Mouse (Mus musculus): ENCODE results near the gene Fubp1. TPM values are rescaled to one million over a fixed set of nuclear protein-coding genes. Genes with fewer than 3 reads are reported as not detected.

The Fubp1 gene
- polyA plus RNA-seq, 1 experiment, result 254 TPM

DNA sequence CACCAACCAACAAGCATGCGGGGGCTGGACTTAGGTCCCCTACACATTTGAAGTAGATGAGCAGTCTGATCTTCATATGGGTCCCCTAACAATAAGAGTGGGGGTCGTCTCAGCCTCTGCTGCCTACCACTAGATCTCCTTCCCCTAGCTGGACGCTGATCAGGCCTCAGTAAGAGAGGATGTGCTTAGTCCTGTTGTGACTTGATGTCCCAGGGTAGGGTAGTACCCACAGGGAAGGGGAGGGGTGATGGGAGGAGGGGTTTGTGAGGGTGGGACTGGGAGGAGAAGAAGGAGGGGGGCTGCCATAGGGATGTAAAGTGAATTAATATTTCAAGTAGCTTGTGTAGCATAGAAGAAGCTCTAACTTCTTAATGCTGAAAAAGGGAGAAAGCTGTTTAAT is 11.1 kb upstream of the Fubp1 start:
- Histone ChIP-seq H3K27me3 (ENCODE audit: control insufficient read depth, insufficient read depth, low read length) (no peaks in the 10 kb centered on the region), H3K4me1 (replicated peaks; ENCODE audit: control insufficient read depth, insufficient read depth, low read length) (peaks cover 8% of the 10 kb centered on the region), H3K36me3 (ENCODE audit: control insufficient read depth, insufficient read depth, low read length) (no peaks in the 10 kb centered on the region), H3K27ac (ENCODE audit: control insufficient read depth, insufficient read depth, low read length) (no peak overlapping the region), H3K4me3 (ENCODE audit: control insufficient read depth, insufficient read depth, low read length) (no peak overlapping the region)
- no peak for TF ChIP-seq CTCF (IDR thresholded peaks at IDR 0.05; ENCODE audit: borderline replicate concordance, control insufficient read depth, extremely low read depth, insufficient read depth, low read length, poor library complexity)
- no peak for TF ChIP-seq POLR2A (IDR thresholded peaks at IDR 0.05; ENCODE audit: control insufficient read depth, extremely low read depth, insufficient read depth, low read length, poor library complexity)
- 84% methylated on average over 3 of the region's 3 CpGs for WGBS
- no peak for DNase-seq

DNA sequence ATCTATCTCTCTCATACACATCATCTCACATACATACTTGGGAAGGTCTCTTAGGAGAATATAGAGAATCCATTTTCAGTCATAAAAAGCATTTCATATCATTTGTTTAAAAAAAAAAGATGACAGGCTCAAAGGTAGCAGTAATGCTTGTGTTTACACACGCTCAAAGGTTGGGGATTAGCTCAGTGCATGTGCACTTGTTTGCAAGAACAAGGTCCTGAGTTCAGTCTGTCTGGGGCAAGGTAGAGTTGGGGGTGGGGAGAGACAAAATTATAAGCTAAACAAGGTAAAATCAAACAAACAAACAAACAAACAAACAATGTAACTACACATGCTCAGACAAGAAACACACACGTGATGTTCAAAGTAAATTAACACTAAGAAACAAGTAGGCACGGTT is 9.0 kb upstream of the Fubp1 start:
- peaks cover 9% of the 10 kb centered on the region for H3K4me1 ChIP-seq (replicated peaks; ENCODE audit: control insufficient read depth, insufficient read depth, low read length)
- no peak overlapping the region for H3K4me3 ChIP-seq (ENCODE audit: control insufficient read depth, insufficient read depth, low read length)
- no peaks in the 10 kb centered on the region for H3K36me3 ChIP-seq (ENCODE audit: control insufficient read depth, insufficient read depth, low read length)
- no peak for DNase-seq
- H3K27me3 ChIP-seq (ENCODE audit: control insufficient read depth, insufficient read depth, low read length), result no peaks in the 10 kb centered on the region
- H3K27ac ChIP-seq (ENCODE audit: control insufficient read depth, insufficient read depth, low read length), result no peak overlapping the region
- 91% methylated on average over 3 of the region's 3 CpGs for WGBS
- TF ChIP-seq POLR2A (IDR thresholded peaks at IDR 0.05; ENCODE audit: control insufficient read depth, extremely low read depth, insufficient read depth, low read length, poor library complexity) (no peak), CTCF (IDR thresholded peaks at IDR 0.05; ENCODE audit: borderline replicate concordance, control insufficient read depth, extremely low read depth, insufficient read depth, low read length, poor library complexity) (no peak)

DNA sequence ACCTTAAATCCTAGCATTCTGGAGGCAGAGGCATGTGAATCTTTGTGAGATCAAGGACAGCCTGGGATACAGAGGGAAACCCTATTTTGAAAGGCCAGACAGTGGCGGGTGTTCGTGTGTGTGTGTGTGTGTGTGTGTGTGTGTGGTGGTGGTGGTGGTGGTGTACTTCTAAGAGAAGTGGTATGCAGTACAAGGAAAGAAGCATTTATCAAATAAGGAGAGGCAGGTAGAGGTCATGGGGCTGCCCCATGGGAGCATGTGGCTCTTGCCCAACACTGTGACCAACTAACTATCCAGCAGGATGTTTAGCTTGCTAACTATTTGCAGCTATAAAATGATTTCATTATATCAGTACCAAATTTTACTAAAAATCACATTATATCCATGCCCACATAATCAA is 8.6 kb upstream of the Fubp1 start:
- TF ChIP-seq CTCF (IDR thresholded peaks at IDR 0.05; ENCODE audit: borderline replicate concordance, control insufficient read depth, extremely low read depth, insufficient read depth, low read length, poor library complexity) (no peak), POLR2A (IDR thresholded peaks at IDR 0.05; ENCODE audit: control insufficient read depth, extremely low read depth, insufficient read depth, low read length, poor library complexity) (no peak)
- 68% methylated on average over 2 of the region's 2 CpGs for WGBS
- no peak overlapping the region for H3K27ac ChIP-seq (ENCODE audit: control insufficient read depth, insufficient read depth, low read length)

DNA sequence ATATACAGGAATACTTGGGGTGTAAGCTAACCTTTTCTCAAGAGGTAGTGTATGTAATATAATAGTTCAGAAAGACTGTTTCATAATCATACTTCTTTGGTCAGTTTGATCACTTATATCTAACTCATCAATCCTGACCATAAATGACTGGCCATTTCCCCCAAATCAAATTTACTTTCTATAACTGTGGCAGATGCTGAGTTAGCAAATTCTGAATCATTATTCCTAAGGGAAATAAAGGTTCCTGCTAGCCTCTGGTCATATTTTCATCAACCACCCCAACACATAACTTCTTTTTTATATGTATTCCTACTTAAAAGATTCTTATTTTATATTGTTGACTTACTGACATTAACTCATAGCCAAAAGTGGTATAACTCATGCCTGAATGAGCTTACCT is 7.3 kb upstream of the Fubp1 start:
- no peaks in the 10 kb centered on the region for H3K36me3 ChIP-seq (ENCODE audit: control insufficient read depth, insufficient read depth, low read length)
- H3K4me3 ChIP-seq (ENCODE audit: control insufficient read depth, insufficient read depth, low read length), result no peak overlapping the region
- no peaks in the 10 kb centered on the region for H3K27me3 ChIP-seq (ENCODE audit: control insufficient read depth, insufficient read depth, low read length)
- TF ChIP-seq CTCF (IDR thresholded peaks at IDR 0.05; ENCODE audit: borderline replicate concordance, control insufficient read depth, extremely low read depth, insufficient read depth, low read length, poor library complexity), result no peak
- TF ChIP-seq POLR2A (IDR thresholded peaks at IDR 0.05; ENCODE audit: control insufficient read depth, extremely low read depth, insufficient read depth, low read length, poor library complexity), result no peak
- H3K4me1 ChIP-seq (replicated peaks; ENCODE audit: control insufficient read depth, insufficient read depth, low read length), result peaks cover 9% of the 10 kb centered on the region
- no peak overlapping the region; the same call in 1 of the 2 replicates for H3K27ac ChIP-seq (ENCODE audit: control insufficient read depth, insufficient read depth, low read length)
- DNase-seq, result no peak

More for the DNA sequence above, 8.6 kb upstream of the Fubp1 start:
- peaks cover 9% of the 10 kb centered on the region for H3K4me1 ChIP-seq (replicated peaks; ENCODE audit: control insufficient read depth, insufficient read depth, low read length)
- H3K4me3 ChIP-seq (ENCODE audit: control insufficient read depth, insufficient read depth, low read length), result no peak overlapping the region
- no peak for DNase-seq
- no peaks in the 10 kb centered on the region for H3K27me3 ChIP-seq (ENCODE audit: control insufficient read depth, insufficient read depth, low read length)
- no peaks in the 10 kb centered on the region for H3K36me3 ChIP-seq (ENCODE audit: control insufficient read depth, insufficient read depth, low read length)

DNA sequence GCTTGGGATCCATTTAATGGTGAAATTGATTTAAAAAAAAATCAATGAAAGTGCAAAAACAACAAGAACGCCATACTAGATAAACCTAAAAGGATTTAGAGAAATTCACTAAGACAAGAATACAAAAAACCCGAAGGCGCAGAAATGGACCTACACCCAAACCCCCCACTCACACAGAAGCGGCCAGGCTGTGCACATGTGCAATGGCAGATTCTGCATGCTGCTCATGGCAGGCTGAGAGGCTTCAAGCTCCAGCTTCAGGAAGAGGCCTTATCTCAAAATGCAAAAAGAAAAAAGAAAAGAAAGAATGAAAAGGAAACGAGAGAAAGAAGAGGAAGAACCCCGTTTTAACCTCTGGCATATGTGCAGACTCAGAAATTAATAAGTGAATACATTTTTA is 6.8 kb upstream of the Fubp1 start:
- Histone ChIP-seq H3K36me3 (ENCODE audit: control insufficient read depth, insufficient read depth, low read length) (no peaks in the 10 kb centered on the region), H3K4me1 (replicated peaks; ENCODE audit: control insufficient read depth, insufficient read depth, low read length) (peaks cover 9% of the 10 kb centered on the region), H3K27ac (ENCODE audit: control insufficient read depth, insufficient read depth, low read length) (peak overlapping the region; percentile 96), H3K4me3 (ENCODE audit: control insufficient read depth, insufficient read depth, low read length) (no peak overlapping the region), H3K27me3 (ENCODE audit: control insufficient read depth, insufficient read depth, low read length) (no peaks in the 10 kb centered on the region)
- 56% methylated on average over 6 of the region's 6 CpGs for WGBS
- DNase-seq, result peak; percentile 34
- no peak for TF ChIP-seq CTCF (IDR thresholded peaks at IDR 0.05; ENCODE audit: borderline replicate concordance, control insufficient read depth, extremely low read depth, insufficient read depth, low read length, poor library complexity)
- TF ChIP-seq POLR2A (IDR thresholded peaks at IDR 0.05; ENCODE audit: control insufficient read depth, extremely low read depth, insufficient read depth, low read length, poor library complexity), result no peak

DNA sequence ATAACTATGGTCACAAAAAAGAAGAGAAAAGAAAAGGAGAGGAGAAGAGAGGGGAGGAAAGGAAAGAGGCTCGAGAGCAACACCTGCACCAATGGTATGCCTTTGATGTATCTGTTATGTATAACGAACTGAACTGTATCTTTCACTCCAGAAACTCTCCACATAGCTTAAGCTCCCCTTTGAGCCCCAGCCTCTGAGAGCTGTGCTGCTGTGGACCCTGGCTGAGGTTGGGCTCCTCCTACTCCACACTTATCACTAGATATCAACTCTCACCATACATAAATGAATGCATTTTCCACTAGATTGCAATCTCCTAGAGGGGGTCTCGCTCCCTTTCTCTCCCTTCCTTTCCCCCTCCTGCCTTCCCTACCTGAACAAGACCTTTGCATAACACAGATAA is 6.2 kb upstream of the Fubp1 start:
- H3K4me3 ChIP-seq (ENCODE audit: control insufficient read depth, insufficient read depth, low read length), result no peak overlapping the region
- peaks cover 9% of the 10 kb centered on the region for H3K4me1 ChIP-seq (replicated peaks; ENCODE audit: control insufficient read depth, insufficient read depth, low read length)
- TF ChIP-seq CTCF (IDR thresholded peaks at IDR 0.05; ENCODE audit: borderline replicate concordance, control insufficient read depth, extremely low read depth, insufficient read depth, low read length, poor library complexity), result no peak
- no peak for TF ChIP-seq POLR2A (IDR thresholded peaks at IDR 0.05; ENCODE audit: control insufficient read depth, extremely low read depth, insufficient read depth, low read length, poor library complexity)
- no peaks in the 10 kb centered on the region for H3K27me3 ChIP-seq (ENCODE audit: control insufficient read depth, insufficient read depth, low read length)
- WGBS, result 13% methylated on average over 3 of the region's 3 CpGs
- H3K36me3 ChIP-seq (ENCODE audit: control insufficient read depth, insufficient read depth, low read length), result no peaks in the 10 kb centered on the region
- peak overlapping the region; percentile 96 for H3K27ac ChIP-seq (ENCODE audit: control insufficient read depth, insufficient read depth, low read length)
- DNase-seq, result peak; percentile 62

DNA sequence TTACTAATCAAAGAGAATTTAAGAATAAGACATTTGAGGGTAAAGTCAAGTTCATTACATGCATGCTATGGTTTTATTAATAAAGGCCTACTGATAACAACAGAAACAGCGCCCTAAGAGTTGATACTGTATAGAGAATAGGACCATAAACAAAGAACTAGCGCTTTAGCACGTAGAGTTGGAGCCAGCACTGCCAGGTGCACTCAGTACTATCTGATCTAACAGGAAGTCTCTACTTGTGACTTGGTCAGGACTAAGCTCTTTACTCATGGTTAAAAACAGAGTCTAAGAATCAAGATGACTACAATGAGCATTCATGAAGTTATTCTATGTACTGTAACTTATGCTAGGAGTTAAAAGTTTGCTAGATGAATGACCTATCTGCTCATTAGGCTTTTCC is 5.6 kb upstream of the Fubp1 start:
- peaks cover 9% of the 10 kb centered on the region for H3K4me1 ChIP-seq (replicated peaks; ENCODE audit: control insufficient read depth, insufficient read depth, low read length)
- H3K4me3 ChIP-seq (ENCODE audit: control insufficient read depth, insufficient read depth, low read length), result no peak overlapping the region
- TF ChIP-seq CTCF (IDR thresholded peaks at IDR 0.05; ENCODE audit: borderline replicate concordance, control insufficient read depth, extremely low read depth, insufficient read depth, low read length, poor library complexity) (no peak), POLR2A (IDR thresholded peaks at IDR 0.05; ENCODE audit: control insufficient read depth, extremely low read depth, insufficient read depth, low read length, poor library complexity) (no peak)
- H3K27me3 ChIP-seq (ENCODE audit: control insufficient read depth, insufficient read depth, low read length), result no peaks in the 10 kb centered on the region
- no peaks in the 10 kb centered on the region for H3K36me3 ChIP-seq (ENCODE audit: control insufficient read depth, insufficient read depth, low read length)
- WGBS, result 16% methylated on average over 3 of the region's 3 CpGs
- H3K27ac ChIP-seq (ENCODE audit: control insufficient read depth, insufficient read depth, low read length), result peak overlapping the region; percentile 96; the same call in 1 of the 2 replicates
- peak; percentile 45 for DNase-seq
